Mouse (Mus musculus) common myeloid progenitor, adult 5-6 weeks (primary cell): ENCODE measurements around the gene Mpo. TPM values are rescaled to one million over a fixed set of nuclear protein-coding genes. Genes with fewer than 3 reads are reported as not detected.

ENCODE experiments used
- ATAC-seq: replicated peaks from 2 replicates; pipeline ENCODE4 v1.8.0; 2016; ENCODE audit warnings: low read depth, mild to moderate bottlenecking, moderate TSS enrichment, inconsistent platforms; ENCODE audit not compliant: poor library complexity, severe bottlenecking
- total RNA-seq: library from RNA; stranded (forward); fragments of 200-1000, 187-1606 nt; gene quantifications from 2 replicates; pipeline ENCODE4 v1.2.3, GENCODE M21; 2017

The Mpo gene
- total RNA-seq, result 1,506 and 1,797 TPM in 2 replicates

DNA sequence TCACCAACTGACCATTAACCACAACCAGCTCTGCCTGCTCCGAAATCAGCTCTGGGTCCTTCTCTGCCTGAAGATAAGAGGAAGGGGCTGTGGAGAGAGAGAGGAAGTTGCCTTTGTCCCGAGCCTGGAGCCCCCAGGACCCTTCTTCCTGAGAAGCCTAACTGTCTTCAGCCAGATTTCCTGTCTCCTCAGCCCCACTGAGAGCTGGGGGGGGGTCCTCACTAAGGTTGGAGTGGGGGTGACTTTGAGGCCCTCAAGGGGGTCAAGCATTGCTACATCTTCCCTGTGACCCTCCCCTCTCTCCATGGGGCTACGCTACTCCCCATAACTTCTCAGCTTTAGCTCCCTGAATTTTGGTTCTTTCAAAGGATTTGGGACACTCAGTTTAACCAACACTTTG, at the start of gene Mpo:
Gene Mpo, plus strand, starts transcription at position 122 of the 400 bp plus-strand sequence.
- ATAC-seq, result peak; percentile 50

DNA sequence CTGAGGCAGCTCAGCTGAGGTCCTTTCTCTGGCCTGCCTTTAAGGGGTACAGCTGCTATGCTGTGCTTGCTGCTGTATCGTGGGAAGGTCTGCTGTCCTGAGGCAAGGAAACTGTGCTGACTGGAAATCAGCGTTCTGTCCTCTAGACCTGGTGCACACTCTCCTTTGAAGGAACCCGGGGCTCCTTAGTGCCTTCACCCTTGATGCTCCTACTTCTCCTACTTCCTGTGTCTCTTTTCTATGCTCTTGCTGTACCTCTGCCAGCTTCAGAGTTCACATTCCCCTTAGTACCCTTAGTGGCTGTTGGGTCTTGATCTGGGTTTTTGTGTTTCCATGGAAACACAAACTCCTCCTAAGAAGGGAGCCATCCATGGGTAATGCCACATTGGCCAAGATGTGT, 49.7 kb upstream of the Mpo start:
- no peak for ATAC-seq

DNA sequence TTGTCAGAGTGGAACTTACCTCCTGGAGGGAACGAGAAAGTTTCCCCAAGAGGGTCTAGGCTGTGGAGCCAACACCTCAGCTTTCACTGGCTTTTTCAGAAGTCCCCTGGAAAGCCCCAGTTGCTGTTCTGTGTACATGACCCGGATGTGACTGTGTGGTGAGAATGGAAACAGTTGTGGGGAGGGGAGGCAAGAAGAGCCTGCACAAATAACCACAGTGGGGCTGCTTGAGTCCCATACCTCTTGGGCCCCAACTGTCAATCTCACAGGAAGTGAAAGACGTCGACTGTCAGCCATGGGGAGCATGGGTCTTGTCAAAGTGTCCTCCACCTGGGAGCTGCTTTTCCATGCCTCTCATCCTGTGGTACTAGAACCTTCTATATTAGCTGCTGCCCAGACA, 48.4 kb upstream of the Mpo start:
- no peak for ATAC-seq

DNA sequence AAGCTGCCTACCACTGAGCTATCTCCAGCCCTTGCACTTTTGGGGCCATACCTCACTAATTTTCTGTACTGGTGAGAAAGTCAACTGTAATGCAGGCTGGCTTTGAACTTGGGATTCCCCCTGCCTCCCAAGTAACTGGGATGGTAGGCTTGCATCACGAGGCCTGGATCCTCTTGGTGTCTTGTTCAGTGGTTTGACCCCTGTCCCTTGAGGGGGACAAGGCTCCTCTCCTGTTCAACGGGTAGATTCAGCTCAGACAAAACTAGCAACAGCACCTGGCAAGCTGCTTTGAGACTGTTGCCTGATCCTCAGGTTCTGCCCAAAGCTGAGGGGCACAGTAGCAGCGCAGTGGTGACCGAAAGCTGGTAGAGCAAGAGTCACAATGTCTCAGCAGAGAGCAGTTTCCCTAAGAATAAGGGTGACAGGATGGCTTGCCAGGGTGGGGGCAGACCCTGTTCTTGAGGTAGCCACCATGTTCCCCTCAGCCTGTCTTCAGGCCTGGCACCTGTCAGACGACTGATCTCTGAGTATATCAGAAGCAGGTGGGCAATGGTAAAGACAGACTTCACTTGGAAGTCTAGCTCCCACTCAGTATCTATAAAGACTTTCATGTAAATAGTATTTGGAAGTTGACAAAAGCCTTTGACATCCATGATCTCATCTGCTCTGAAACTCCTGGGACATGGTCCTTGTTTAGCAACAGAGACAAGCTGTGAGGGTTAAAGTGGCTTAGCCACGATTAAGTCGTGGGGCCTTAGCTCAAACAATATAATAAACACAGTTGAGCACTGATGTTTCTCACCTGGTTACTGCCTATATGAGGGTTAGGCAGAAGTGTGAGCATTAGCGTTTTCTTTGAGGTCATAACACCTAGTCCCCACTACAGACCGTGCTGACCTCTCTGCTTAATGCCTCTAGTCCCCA, 47.5 kb upstream of the Mpo start:
- ATAC-seq, result no peak

DNA sequence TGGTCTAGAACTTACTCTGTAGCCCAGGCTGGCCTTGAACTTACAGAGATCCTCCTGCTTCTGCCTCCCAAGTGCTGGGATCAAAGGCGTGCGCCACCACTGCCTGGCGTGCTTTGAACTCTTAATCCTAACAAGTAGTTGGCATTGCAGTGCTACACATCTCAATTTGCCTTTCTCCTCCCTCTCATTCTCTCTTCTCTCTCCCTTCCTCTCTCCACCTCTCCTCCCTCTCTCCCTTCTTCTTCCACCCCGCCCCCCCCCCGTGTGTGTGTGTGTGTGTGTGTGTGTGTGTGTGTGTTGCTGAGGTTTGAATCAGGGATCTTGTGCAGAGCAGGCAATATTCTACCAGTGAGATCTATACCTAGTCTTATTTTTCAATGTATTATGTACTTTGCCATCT, 46.1 kb upstream of the Mpo start:
- no peak for ATAC-seq

DNA sequence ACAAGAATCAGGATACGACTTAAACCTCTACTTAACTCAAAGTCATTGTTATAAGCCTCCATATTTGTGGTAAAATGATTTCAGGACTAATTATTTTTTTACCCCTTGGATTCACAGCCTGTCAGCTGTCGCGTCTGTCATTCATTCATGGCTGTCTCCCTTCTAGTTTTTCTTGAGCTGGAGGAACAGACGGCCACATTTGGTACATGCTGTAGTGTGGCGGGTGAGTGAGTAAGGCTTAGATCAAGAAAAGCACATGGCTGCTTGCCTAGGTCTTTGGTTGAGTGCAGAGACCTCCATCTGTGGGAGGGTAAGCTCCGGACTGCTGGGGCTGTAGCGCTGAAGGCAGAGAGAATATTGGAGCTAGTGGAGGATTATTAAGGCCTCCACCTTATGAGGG, 45.7 kb upstream of the Mpo start:
- no peak for ATAC-seq

DNA sequence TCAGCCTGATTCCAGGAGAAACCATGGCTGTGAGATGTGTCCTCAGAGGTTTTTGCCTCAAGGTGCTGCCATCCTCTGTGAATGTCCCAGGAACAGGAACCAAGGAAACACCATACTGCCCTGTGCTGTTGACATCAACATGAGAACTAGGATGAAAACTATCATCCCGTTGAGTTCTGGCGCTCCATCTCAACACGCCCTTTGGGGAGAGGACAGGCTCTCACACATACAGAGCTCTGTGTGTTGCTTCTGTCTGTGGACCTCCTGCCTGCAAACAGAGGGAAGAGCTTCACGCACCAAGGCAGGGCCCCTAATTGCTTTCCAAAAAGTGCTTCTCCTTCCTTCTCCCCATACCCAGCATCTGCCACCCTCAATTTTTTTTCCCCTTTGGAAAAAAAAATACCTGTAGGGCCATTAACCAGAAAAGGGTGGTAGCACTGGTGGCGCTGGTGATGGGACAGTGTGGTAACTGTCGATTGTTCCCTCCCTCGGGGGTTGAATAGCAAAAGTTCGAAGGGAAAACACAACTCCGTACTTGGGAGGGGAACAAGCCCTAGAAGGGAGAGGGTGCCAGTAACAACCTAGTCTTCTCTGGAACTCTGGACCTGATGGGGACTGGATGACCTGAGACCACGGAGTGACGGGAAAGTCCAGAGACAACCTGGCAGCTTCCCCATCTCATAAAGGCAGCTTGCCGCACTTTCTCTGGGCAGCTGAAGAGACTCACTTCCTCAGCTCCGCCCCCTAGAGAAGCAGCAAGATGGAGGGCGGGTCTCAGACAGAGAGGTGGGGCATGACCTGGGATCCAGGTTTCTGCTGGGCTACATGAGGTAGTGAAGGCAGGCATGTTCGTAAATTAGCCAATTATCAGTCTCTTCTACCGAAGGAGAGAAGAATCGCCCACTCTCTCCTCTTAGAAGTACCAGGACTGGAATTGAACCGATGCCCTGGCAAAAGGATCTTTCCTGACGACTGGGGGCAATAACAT, 45.0 kb upstream of the Mpo start:
- ATAC-seq, result peak; percentile 49

DNA sequence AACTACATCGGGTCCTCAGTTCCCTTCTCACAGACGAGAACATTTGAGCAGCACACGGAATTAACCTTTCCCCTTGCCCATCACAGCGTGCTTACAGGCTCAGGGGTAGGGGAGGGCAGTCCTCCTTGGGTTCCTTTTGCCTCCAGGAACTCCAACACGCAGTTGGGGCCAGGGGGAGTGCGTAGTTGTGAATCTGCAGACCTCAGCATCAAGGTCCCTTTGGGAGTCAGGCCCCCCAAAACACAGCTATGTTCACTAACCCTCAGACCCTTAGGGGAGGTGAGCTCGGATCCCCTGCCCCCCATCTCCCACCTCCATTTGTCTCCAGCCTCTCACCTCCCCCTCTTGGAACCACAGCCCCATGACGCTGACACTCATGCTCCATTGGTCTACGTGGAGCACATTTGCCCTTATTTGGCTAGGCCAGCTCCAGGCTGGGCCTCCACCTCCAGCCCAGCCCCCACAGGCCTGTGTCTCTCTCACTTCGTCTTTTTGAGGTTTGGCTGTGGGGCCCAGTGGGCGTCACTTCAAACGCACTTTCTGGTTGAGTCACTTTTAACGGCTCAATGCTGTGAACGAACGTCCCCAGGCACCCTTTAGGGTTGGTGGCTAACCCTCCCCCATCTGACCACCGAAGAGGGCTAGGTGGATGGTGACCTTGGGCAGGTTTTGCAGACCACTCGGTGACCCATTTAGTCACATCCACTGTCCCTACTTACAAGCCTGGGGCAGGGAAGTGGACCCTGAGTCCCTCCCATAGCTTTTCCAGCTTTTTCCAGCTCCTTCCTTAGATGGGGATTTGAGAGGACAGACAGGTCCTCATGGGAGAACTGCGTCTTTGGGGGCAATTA, 44.0 kb upstream of the Mpo start:
- peak; percentile 67 for ATAC-seq

DNA sequence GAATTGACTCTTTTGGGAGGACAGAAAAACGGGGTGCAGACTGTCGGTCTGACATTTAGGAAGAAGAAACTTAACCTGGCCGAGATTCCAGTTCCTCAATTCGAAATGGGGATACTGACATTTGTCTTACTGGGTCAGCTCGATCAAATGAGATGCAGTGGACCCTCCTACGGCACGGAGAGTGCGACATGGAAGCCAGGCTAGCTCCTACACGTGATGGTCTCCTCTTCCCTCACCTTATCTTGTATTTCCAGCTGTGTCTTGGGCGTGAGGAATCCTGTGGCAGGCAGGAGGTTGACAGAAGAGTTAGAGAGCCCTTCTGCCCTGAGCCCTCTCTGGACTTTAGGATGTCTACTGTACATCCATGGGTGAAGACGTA, 43.3 kb upstream of the Mpo start:
- 0 out of 2 replicates have a peak, but pooled peaks have one; percentile 10 for ATAC-seq

DNA sequence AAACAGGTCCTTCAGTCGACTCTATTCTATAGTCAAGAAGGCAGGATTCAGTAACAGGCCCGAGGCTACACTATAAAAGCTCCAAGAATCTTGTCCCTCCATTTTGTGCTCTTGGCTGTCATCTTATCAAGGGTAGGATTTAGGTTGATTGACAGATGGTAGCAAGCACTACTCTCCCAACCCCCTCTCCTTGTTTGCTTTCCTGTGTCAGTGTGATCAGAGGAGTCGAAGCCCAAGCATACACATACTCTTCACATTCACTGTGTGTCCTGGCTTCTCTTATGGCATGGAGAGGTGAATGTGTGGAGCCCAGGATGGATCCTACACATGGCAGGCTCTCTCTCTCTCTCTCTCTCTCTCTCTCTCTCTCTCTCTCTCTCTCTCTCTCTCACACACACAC, 42.9 kb upstream of the Mpo start:
- ATAC-seq, result no peak

DNA sequence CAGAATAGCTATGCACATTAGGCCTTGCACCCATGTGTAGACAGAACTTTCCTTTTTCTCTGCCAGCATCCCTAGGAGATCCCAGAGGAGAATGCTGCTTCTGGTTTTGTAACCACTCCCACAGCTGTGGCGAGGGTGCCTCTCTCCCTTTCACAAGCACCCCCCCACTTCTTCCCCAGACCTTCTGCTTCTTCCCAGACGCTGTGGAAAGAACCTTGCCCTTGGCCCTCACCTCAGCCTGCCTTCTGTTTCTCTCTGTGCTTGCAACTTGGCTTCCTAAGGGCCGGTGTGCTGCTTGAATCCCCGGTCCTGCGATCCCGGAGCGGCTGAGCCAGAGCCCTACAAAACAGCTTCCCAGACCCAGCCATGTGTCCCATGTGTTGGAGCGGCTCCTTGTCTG, 42.4 kb upstream of the Mpo start:
- ATAC-seq, result no peak

DNA sequence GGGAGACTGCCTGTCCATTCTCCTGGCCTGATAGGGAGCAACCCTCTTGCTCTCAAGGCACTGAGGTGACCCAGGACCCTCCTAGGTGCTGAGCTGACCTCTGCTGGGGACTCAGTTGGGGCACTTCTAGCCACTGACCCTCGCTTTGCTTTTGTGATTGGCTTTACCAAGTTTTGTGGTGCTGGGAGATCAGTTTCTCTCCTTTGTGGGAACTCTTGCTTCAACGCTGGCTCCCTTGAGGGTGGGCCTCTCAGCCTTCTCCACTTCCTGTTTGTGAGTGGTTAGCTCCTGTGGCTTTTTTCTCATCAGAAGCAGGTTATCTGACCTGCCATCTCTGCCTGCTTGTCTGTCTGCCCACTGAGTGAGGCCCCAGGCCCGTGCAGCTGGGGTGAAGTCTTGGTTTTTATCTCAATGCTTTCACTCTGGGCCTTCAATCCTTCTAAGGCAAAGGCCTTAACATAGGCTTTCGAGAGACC, 41.9 kb upstream of the Mpo start:
- peak; percentile 7; the same call in 1 of the 2 replicates for ATAC-seq

DNA sequence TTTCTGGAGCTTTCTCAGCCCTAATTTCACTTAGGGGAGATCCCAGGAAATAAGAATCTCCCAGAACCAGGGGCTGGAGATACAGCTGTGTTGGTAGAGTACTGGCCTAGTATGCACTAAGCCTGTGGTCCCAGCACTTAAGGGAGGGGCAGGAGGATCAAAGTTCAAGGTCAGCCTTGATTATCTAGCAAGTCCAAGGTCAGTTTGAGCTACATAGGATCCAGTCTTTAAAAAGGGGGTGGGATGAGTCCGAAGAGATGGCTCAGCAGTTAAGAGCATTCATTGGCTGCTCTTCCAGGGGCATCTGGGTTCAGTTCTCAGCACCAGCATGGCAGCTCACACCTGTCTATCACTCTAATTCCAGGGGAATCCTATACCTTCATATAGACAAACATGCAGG, 41.1 kb upstream of the Mpo start:
- ATAC-seq, result no peak

DNA sequence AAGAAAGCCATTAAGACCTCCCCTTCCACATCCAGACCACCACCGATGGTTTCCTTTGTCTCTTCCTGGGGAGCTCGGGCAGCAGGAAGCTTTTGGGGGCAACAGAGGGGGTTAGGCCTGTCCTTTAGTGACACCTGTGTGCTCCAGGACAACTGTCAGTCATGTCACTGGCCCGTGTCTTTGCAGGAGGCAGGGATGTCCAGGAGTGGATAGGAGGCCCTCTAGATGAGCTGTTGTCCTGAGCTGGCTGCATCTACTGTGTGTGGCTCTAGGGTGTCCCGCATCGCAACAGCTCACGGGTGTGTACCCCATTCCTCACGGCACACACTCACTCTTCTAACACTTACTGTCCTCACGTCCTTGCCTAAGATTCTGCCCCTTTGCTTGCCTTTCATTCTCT, 40.1 kb upstream of the Mpo start:
- no peak for ATAC-seq

DNA sequence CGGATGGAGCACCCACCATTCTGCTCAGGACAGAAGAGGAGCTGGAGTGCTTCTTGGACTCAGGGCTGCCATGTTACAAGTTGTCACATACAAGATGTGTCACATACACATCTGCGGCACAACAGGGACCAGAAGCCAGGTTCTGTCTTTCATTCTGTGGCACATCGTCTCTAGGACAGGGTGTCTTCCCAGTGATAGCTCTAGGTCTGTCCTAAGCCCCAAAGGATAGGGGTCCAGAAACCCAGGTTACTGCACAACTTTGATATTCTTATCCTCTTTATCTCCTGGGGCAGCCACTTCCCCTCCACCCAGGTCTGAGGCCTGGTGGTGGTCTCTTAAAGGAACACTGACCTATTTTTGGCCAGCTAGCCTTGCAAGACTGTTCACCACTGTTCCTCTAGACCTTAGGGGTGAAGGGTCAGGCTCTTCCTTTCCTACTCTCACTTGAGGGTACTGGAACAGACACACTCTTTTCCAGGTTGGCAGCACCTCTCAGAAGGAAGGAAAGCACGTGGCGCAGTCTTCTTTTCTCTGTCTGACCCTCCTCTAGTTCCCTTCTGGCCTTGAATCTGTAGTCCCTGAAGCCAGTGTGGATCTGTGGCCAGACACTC, 39.4 kb upstream of the Mpo start:
- ATAC-seq, result no peak

DNA sequence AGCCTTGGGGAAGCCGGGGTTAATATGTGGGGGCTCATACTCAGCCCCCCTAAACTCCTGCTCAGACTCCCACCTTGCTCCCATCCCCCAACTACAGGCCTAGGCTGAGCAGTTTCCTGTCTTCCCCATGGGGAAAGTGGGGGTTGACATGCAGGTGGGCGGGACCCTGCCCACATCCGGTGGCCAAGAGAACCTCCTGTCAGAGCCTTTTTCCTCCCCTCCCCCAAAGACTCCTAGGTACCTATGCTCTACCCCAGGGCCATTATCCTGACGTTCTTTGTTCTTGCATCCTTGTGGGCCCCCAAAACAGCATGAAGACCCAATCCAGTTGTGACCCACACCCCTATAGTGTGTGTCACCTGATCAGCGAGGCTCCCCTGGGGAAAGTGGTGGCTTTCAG, 38.8 kb upstream of the Mpo start:
- no peak for ATAC-seq

DNA sequence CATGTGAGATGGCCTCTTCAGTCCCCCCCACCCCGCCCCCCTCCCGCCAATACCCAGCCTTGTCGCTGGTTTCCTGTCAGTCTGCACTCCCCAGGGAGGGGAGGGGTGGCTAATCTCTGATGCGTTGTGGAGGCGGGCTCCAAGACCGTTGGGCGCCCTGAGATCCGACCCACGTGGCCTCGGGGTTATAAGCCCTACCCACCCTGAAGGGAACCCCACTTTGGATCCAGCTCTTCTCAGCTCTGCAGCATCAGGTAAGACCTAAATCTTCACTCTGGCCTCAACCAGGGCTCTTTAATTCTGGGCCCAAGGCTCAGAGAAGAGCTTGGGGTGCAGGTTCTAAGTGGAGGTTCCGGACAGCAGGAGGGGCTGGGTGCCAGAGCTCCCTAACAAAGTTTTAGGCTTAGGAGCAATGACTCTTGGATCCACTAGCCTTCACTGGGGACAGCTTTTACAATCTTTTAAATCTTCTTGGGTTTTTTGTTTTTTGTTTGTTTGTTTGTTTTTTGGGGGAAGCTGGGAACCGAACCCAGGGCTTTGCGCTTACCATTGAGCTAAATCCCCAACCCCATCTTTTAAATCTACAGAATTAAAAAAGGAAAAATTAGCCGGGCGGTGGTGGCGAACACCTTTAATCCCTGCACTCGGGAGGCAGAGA, 37.9 kb upstream of the Mpo start:
- ATAC-seq, result peak; percentile 43

DNA sequence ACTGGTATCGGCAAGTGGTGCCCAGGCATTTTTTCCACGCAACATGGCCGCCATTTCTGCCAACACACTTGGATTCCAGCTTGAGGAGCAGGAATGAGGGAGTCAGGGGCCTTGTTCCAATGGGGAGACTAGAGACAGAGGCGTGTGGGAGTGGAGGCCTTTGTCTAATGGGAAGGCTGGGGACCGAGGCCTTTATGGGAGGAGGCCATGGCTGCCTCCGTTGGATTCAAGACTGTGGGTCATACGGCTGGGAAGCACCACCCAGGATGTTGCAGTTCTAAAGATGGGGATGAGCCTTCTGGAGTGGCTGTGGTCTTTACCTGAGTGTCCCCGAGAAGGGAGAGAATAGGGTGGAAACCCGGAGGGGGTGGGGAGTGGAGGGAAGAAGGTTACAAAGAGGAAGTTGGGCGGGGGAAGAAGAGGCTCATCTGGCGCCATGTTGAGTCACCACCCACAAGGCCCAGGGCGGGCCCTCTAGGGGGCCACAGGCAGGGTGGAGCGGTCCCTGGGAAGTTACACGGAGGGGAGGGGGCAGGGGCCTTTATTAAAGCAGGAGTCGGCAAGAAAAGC, 37.0 kb upstream of the Mpo start:
- ATAC-seq, result peak; percentile 2; the same call in 1 of the 2 replicates
